Mouse (Mus musculus) layer of hippocampus, postnatal 10 days (tissue): ENCODE measurements at regions not wholly inside any gene's neighbourhood (a gene's known extent, or its start where the extent isn't known, plus 50 kb on each side); places are given as distances from the start of the nearest gene placed in this dataset.
A peak's percentile ranks its signal among the peaks of the same experiment; 100 is the strongest.

Source experiments
- DNase-seq, 2 experiments: peaks; one replicate each; pipeline ENCODE4 v3.0.0; 2021; ENCODE audit warnings: low spot score in 2 of 2

- no peak for DNase-seq
Measured at GRCm38 (mm10) chr8:116452806-116453205, 52.0 kb upstream of the Dynlrb2 start.

GRCm38 (mm10) chr8:116451397-116451796 lies 53.4 kb upstream of the Dynlrb2 start:
- DNase-seq = no peak

GRCm38 (mm10) chr8:116447452-116447851 lies 57.3 kb upstream of the Dynlrb2 start:
- no peak for DNase-seq

- DNase-seq = no peak
Measured at GRCm38 (mm10) chr8:116442827-116443226, 61.9 kb upstream of the Dynlrb2 start.

- peak; percentile 81 to 83 for DNase-seq
Measured at GRCm38 (mm10) chr8:116438895-116439294, 65.9 kb upstream of the Dynlrb2 start.

GRCm38 (mm10) chr8:116435268-116435980 lies 69.3 kb upstream of the Dynlrb2 start:
- DNase-seq = no peak

GRCm38 (mm10) chr8:116430051-116430450 lies 74.7 kb upstream of the Dynlrb2 start:
- DNase-seq = no peak

- DNase-seq = no peak
Measured at GRCm38 (mm10) chr8:116429649-116430048, 75.1 kb upstream of the Dynlrb2 start.

- DNase-seq = no peak
Measured at GRCm38 (mm10) chr8:116422826-116423225, 81.9 kb upstream of the Dynlrb2 start.

GRCm38 (mm10) chr8:116412703-116413102 lies 92.1 kb upstream of the Dynlrb2 start:
- no peak for DNase-seq

- no peak for DNase-seq
Measured at GRCm38 (mm10) chr8:116410041-116410440, 94.7 kb upstream of the Dynlrb2 start.

- no peak for DNase-seq
Measured at GRCm38 (mm10) chr8:116409011-116409410, 95.8 kb upstream of the Dynlrb2 start.

- no peak for DNase-seq
Measured at GRCm38 (mm10) chr8:116404571-116404970, 100.2 kb upstream of the Dynlrb2 start.

GRCm38 (mm10) chr8:116403366-116403765 lies 101.4 kb upstream of the Dynlrb2 start:
- DNase-seq = no peak

GRCm38 (mm10) chr8:116399452-116399851 lies 105.3 kb upstream of the Dynlrb2 start:
- DNase-seq = no peak

- no peak for DNase-seq
Measured at GRCm38 (mm10) chr8:116398565-116399205, 106.1 kb upstream of the Dynlrb2 start.

GRCm38 (mm10) chr8:116385193-116385955 lies 119.4 kb upstream of the Dynlrb2 start:
- no peak for DNase-seq

- DNase-seq = no peak
Measured at GRCm38 (mm10) chr8:116384418-116385089, 120.2 kb upstream of the Dynlrb2 start.

GRCm38 (mm10) chr8:116383495-116384417 lies 121.0 kb upstream of the Dynlrb2 start:
- no peak for DNase-seq

GRCm38 (mm10) chr8:116383036-116383435 lies 121.7 kb upstream of the Dynlrb2 start:
- DNase-seq = no peak
